ENCODE assay signal across 20 mouse cellular contexts in genomic region chr5:74355416-74356177, GRCm38 (mm10).
"Had no signal": no experiment of that assay in that cellular context is flagged by ENCODE, and none has a peak within 500 bp of the region (broad histone marks: within the 10 kb centered on the region; RNA-seq: fewer than 3 reads in every experiment).

No protein-coding gene starts in this region.

- H3K4me3 ChIP-seq: layer of hippocampus, adult 2 months; limb, embryonic 10.5 days; limb, embryonic 13.5 days; liver, embryonic 13.5 days; midbrain, embryonic 12.5 days; midbrain, embryonic 15.5 days; myocyte; neural tube, embryonic 13.5 days; stomach, embryonic 15.5 days had no signal

- H3K9ac ChIP-seq: limb, embryonic 13.5 days; liver, embryonic 13.5 days; midbrain, embryonic 12.5 days; midbrain, embryonic 15.5 days; neural tube, embryonic 13.5 days; stomach, embryonic 15.5 days had no signal

- H3K27me3 ChIP-seq: limb, embryonic 13.5 days; liver, embryonic 13.5 days; midbrain, embryonic 12.5 days; midbrain, embryonic 15.5 days; neural tube, embryonic 13.5 days; stomach, embryonic 15.5 days had no signal

- H3K9me3 ChIP-seq: limb, embryonic 10.5 days; limb, embryonic 13.5 days; liver, embryonic 13.5 days; midbrain, embryonic 12.5 days; midbrain, embryonic 15.5 days; neural tube, embryonic 13.5 days; stomach, embryonic 15.5 days had no signal

- H3K36me3 ChIP-seq: limb, embryonic 10.5 days; limb, embryonic 13.5 days; liver, embryonic 13.5 days; midbrain, embryonic 12.5 days; midbrain, embryonic 15.5 days; neural tube, embryonic 13.5 days; stomach, embryonic 15.5 days had no signal

- DNase-seq: kidney, adult 18-20 months; kidney, postnatal 25 days; layer of hippocampus, adult 9-11 months; liver; liver, embryonic 13.5 days; retina, postnatal 1 day; right cerebral cortex, postnatal 25 days; spleen, adult 18-20 months; thymus, postnatal 25 days had no signal

- H3K4me2 ChIP-seq: limb, embryonic 13.5 days; liver, embryonic 13.5 days; midbrain, embryonic 12.5 days; midbrain, embryonic 15.5 days; neural tube, embryonic 13.5 days; stomach, embryonic 15.5 days had no signal

- ATAC-seq: hindbrain, postnatal 0 days; inflammation-experienced regulatory T-cells, adult 6 months; intestine, embryonic 16.5 days; midbrain, embryonic 15.5 days had no signal

- H3K4me1 ChIP-seq: liver, embryonic 13.5 days; midbrain, embryonic 12.5 days; midbrain, embryonic 15.5 days; neural tube, embryonic 13.5 days; stomach, embryonic 15.5 days had no signal

- H3K27ac ChIP-seq: hindbrain, postnatal 0 days; layer of hippocampus, adult 2 months; limb, embryonic 10.5 days; limb, embryonic 13.5 days; liver, embryonic 13.5 days; midbrain, embryonic 12.5 days; midbrain, embryonic 15.5 days; neural tube, embryonic 13.5 days; stomach, embryonic 15.5 days had no signal
